Mouse (Mus musculus) embryo, embryonic 10 days (tissue): ENCODE results near the gene Rasgrp4.
"Not testable (repeated sequence)": the region's sequence is repeated elsewhere in the genome, so short reads cannot be mapped to it uniquely, and the experiment has no call there.

Experiments
- DNase-seq: peaks from one replicate; pipeline ENCODE4 v3.0.0-alpha.2; 2015; ENCODE audit warnings: low spot score

Rasgrp4 gene

DNA sequence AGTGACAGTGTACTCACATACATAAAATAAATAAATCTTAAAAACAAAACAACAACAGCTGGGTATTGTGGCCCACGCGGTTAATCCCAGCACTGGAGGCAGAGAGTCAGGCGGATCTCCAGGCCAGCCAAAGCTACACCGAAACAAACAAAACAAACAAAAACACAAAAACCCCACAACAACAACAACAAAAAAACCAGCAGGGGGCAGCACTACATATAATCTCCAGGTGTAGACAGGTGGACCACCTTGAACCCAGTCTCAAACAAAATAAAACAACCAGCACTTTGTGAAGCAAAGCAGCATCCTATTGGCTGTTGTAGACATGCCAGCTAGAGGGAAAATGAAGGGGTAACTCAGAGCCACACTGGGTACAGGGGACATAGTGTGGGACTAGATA, 43.5 kb downstream of the Rasgrp4 start:
- DNase-seq, result no peak

DNA sequence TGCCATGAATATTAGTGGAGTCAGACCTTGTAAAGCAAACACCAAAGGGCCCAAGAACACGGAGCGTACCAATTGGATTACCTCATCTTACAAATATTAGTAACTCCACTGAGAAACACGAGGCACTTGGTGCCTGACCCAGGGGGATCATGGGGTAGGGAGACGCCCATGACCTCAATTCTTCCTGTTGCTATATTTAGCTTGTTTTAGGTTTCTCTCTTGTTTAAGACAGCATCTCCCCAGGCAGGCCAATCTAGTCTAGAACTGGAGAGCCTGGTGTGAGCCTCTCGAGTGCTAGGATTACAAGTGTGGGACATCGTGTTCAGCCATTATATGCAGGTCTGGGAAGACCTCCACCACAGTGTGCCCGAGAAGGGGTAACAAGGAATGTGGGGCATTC, 44.7 kb downstream of the Rasgrp4 start:
- no peak for DNase-seq

DNA sequence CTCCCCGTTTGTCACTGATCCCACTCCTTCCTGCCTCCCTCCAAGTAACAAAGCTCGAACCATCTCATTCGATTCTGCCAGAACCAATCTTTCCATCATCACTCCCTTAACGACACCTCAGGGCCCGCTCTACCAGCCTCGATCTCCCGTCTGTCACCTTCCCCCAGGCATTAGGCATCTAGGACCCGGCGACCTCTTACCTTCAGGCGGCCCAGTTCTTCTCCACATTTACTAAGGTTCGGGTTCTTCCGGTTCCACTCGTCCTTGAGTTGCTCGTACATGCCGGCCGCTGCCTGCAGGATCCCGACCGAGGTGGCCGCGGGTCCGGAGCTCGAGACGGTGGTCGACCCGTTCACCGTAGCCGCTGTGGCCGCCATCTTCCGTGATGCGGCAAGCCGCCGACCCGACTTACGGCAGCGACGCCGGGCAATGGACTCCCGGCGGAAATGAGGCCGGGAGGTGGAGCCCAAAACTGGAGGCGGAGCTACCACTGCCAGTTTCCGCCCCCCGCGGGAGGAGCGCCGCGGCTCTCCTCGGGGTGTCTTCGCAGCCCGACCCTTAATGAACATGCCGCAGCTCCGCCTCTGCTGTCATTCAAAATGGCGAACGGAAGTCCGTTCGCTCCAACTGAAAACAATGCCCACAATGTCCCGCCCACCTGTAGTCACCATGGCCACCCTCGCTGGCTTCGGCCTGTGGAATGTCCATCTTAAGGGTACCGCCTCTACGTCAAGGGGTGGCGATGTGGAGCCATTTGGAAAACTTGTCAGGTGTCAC, 45.6 kb downstream of the Rasgrp4 start, which contains the start of gene Psmd8:
Psmd8 (minus strand) TSS at position 625 of the 777 bp plus-strand sequence.
- DNase-seq, result peak; percentile 99

DNA sequence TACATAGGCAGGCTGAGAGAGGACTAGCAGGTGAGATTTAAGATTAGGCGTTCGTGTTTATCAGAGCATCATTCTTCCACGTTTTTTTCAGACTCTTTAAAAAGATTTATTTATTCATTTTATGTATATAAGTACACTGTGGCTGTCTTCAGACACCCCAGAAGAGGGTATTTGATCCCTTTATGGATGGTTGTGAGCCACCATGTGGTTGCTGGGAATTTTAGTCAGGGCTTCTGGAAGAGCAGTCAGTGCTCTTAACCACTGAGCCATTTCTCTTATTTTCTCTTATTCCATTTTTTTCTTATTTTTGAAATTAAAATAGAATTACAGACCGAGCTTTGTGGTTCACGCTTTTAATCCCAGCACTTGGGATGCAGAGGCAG, 46.2 kb downstream of the Rasgrp4 start:
- DNase-seq, result no peak

DNA sequence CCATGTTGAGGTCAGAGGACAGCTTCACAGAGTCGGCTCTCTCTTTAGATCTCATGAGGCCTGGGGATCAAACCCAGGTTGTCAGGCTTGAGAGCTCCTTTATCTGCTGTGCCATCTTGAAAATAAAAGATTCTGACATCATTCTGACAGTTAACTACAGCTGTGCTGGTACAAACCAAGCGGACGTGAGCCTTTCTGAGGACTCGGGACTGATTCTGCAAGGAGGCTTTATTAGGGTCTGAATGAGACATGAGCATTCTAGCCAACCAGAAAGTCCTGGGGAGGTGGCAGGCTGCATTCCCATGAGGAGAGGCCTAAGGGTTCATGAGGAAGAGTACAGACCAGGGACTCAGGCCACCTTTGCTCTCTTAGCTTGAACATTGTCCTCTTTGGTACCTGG, 46.7 kb downstream of the Rasgrp4 start:
- DNase-seq, result not testable (repeated sequence)

DNA sequence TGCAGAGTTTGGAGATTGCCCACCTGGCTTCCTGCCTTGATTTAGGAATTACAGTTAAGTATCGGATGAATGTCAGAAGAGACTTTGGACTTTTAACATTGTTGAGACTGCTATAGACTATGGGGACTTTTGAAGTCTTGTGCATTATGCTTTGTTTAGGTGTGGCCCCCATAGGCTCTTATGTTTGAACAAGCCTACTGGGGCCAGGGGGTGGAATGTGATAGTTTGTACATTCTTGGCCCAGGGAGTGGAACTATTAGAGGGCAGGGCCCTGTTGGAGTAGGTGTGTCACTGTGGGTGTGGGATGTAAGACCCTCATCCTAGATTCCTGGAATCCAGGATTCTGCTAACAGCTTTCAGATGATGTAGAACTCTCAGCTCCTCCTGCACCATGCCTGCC, 59.6 kb downstream of the Rasgrp4 start:
- not testable (repeated sequence) for DNase-seq

DNA sequence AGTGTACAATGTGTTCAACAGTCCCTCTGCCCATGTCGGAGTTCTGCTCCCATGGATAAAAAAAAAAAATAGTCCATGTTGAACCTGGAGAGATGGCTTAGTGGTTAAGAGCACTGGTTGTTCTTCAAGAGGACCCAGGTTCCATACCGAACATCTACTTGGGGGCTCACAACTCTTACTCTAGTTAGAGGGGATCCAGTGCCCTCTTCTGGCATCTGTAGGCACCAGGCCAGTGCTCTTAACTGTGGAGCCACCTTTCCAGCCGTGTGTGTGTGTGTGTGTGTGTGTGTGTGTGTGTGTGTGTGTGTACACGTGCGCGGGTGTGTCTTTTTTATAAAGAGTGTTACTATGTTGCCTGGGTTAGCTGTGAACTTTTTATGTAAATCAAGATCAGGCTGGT, 67.9 kb downstream of the Rasgrp4 start:
- no peak for DNase-seq
